Mouse (Mus musculus) ES-E14 (cell line): ENCODE measurements at regions not wholly inside any gene's neighbourhood (a gene's known extent, or its start where the extent isn't known, plus 50 kb on each side); places are given as distances from the start of the nearest gene placed in this dataset.

Experiments
- DNase-seq: peaks from one replicate; pipeline ENCODE4 v3.0.0-alpha.2; 2013; ENCODE audit warnings: low read depth, low spot score
- H3K27ac ChIP-seq: 2 replicates; pipeline ENCODE4 v1.5.1; 2012; ENCODE audit warnings: low read depth, mild to moderate bottlenecking, low read length, moderate library complexity, mixed read lengths; ENCODE audit not compliant: poor library complexity, insufficient read depth, severe bottlenecking
- H3K36me3 ChIP-seq: 2 replicates; pipeline ENCODE4 v1.6.1; 2012; ENCODE audit warnings: mild to moderate bottlenecking, low read length, moderate library complexity, mixed read lengths; ENCODE audit not compliant: control insufficient read depth, poor library complexity, insufficient read depth, severe bottlenecking
- H3K4me1 ChIP-seq, 2 experiments: fragments of 150-350 bp in 1 of 2; sonication (generic) in 1 of 2; 2 replicates each; pipeline ENCODE4 v1.6.1; 2012; ENCODE audit warnings: low read length in 2 of 2, mild to moderate bottlenecking in 1 of 2, mixed read lengths in 1 of 2; ENCODE audit not compliant: control insufficient read depth in 2 of 2, insufficient read depth in 2 of 2, poor library complexity in 1 of 2
- H3K4me3 ChIP-seq, 2 experiments: fragments of 150-350 bp in 1 of 2; sonication (generic) in 1 of 2; 2 replicates each; pipeline ENCODE4 v1.5.1; 2012; ENCODE audit warnings: low read length in 2 of 2, low read depth in 1 of 2, mild to moderate bottlenecking in 1 of 2, mixed read lengths in 1 of 2; ENCODE audit not compliant: insufficient read depth in 1 of 2, poor library complexity in 1 of 2, severe bottlenecking in 1 of 2
- H3K9ac ChIP-seq: 2 replicates; pipeline ENCODE4 v1.6.1; 2012; ENCODE audit warnings: low read depth, mild to moderate bottlenecking, low read length, mixed read lengths; ENCODE audit not compliant: poor library complexity, insufficient read depth, severe bottlenecking
- H3K9me3 ChIP-seq: fragments of 150-350 bp; sonication (generic); 2 replicates; pipeline ENCODE4 v1.6.1; 2012; ENCODE audit warnings: low read depth, mild to moderate bottlenecking, low read length; ENCODE audit not compliant: control insufficient read depth, insufficient read depth
- CHD2 ChIP-seq: IDR thresholded peaks from 2 replicates; pipeline ENCODE4 v1.6.1; 2014; ENCODE audit warnings: mild to moderate bottlenecking, low read depth, low read length, inconsistent platforms
- HCFC1 ChIP-seq: IDR thresholded peaks from 2 replicates; pipeline ENCODE4 v1.6.1; 2012; ENCODE audit warnings: low read length, inconsistent platforms, borderline replicate concordance; ENCODE audit not compliant: insufficient read depth
- MAFK ChIP-seq: IDR thresholded peaks from 2 replicates; pipeline ENCODE4 v1.6.1; 2014; ENCODE audit warnings: mild to moderate bottlenecking, low read depth, low read length, inconsistent platforms; ENCODE audit not compliant: insufficient read depth
- ZC3H11A ChIP-seq: IDR thresholded peaks from 2 replicates; pipeline ENCODE4 v1.6.1; 2012; ENCODE audit warnings: low read depth, mild to moderate bottlenecking, inconsistent platforms, low read length, borderline replicate concordance
- ZNF384 ChIP-seq: IDR thresholded peaks from 2 replicates; pipeline ENCODE4 v1.6.1; 2012; ENCODE audit warnings: low read depth, low read length, inconsistent platforms
- in situ Hi-C, 2 experiments: fragments of 600-800 bp; cut with MboI; formaldehyde crosslinking; loops; one replicate each; pipeline ENCODE4 v1.15.1; 2025; ENCODE audit warnings: low sequenced_read_pairs in 2 of 2, inconsistent platforms in 1 of 2; ENCODE audit not compliant: unreplicated experiment in 2 of 2

DNA sequence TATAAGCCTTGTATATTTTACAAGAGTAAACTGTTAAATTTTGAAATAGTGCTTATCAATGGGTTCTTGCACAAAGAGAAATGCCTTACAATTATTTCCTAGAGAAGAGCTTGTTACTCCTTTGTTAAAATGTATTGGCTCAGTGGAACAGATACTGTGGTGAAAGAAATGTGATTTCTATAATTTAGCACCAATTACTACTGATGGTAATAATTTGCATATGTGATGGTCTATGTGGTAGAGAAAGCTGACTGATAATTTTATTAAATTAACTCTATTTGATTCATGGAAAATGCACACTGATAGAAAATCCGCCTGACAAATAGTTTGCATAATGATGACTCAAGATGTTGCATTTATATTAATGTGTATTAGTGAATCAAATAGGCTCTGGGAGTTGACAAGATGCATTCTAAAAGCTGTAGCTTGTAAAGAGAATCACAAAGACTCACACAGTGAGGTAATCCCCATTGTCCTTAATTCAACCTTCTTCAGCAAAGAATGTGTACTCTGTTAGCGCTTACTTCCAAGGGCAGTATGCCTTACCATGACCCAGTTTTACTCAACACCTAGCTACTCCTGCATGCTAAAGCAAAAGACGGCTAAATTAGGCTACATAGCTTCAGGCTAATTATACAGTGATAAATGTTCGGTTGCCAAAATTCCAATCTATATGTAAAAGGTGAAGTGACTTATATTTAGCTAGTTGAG is 329.8 kb upstream of the Cenpq start:
- in situ Hi-C loops = no loop called here
- Histone ChIP-seq H3K9me3 (no peaks in the 10 kb centered on the region), H3K27ac (no peak overlapping the region), H3K36me3 (no peaks in the 10 kb centered on the region), H3K4me3 (no peak overlapping the region), H3K4me1 (no peaks in the 10 kb centered on the region), H3K9ac (no peak overlapping the region)
- TF ChIP-seq ZC3H11A = no peak
- no peak for TF ChIP-seq ZNF384
- no peak for TF ChIP-seq MAFK
- no peak for TF ChIP-seq CHD2
- no peak for TF ChIP-seq HCFC1
- no peak for DNase-seq

DNA sequence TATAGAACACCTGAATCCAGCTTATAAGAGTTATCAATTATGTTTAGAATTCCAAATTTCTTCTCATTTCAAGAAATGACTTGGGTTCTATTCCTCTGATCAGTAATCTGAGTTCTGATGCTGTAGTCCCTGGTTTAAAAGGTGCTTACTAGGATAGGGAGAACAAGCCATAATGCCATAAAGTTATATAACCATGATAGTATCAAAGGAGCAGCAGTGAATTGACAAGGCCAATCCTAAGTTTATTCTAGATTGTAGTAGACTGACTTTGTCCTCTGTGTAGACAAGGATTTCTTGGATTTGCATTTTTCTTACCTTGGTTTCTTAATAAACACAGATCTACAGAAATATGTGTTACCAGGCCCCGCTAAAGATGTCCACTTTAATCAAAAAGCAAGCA is 326.6 kb upstream of the Cenpq start:
- no peak for TF ChIP-seq MAFK
- TF ChIP-seq ZNF384 = no peak
- TF ChIP-seq CHD2 = no peak
- TF ChIP-seq HCFC1 = no peak
- TF ChIP-seq ZC3H11A = no peak
- Histone ChIP-seq H3K4me1 (no peaks in the 10 kb centered on the region), H3K36me3 (no peaks in the 10 kb centered on the region), H3K27ac (no peak overlapping the region), H3K9me3 (no peaks in the 10 kb centered on the region), H3K9ac (no peak overlapping the region), H3K4me3 (no peak overlapping the region)
- no peak for DNase-seq
- in situ Hi-C loops = no loop called here

DNA sequence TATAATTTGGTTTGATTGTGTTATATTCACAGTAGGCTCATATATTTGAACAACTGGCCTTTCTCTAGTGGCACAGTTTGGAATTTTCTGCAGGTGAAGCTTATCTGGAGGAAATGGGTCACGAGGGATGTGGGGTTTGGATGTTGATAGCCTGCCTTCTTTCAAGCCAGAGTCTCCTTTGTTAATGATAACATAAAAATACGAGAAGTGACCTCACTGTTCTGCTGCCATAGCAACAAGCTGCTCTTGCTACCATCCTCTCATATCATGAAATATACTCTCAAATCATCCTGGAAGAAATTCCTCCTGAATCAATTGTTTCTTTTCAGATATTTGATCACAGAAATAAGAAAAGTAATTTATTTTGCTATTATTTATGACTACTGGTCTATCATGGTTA is 313.6 kb upstream of the Cenpq start:
- H3K4me1 ChIP-seq = no peaks in the 10 kb centered on the region
- DNase-seq = no peak
- peaks cover 3% of the 10 kb centered on the region for H3K9me3 ChIP-seq
- TF ChIP-seq CHD2 (no peak), ZNF384 (no peak)
- no peak overlapping the region for H3K27ac ChIP-seq
- no peak overlapping the region for H3K4me3 ChIP-seq
- H3K36me3 ChIP-seq = no peaks in the 10 kb centered on the region
- no peak overlapping the region for H3K9ac ChIP-seq
- in situ Hi-C loops = no loop called here

DNA sequence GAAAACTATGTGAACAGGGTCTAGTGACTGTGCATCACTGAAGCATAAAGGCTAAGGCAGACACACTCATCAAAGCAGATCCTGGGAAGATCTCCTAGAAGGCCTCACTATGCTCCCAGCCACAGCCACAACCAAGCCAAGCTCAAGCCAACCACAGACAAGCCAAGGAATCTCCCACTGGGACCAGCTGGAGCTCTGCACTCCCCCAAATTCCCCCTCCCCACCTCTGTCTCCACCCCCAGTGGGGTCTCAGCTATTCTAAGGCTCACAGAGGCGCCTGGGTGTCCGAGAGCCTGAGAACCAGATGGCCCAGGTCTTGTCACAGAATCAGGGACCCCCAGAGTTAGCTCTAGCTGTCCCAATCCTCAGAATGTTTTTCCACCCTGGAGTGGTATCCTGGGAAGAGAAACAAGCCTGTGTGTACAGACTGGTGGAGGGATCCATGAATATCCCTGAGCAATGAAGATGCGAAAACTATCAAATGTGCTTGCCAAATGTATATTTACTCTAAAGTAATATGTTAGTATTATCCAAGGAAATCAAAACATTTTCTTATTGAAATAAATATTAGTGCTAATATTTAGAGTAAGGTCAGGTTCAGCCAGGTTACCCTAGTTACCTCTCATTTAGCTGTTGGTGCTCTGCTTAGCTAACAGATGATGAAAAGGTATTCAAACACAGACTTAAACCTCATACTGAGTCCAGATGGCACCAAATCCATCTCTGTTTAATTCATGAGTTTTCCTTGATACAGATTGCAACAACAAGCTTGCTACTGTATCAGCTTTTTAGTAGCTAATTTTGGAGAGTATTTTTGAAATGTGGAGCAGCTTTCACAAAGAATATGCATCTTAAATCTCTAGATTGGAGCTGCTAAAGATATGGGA is 292.5 kb upstream of the Cenpq start:
- in situ Hi-C loops = no loop called here
- TF ChIP-seq ZNF384 (no peak), CHD2 (no peak), ZC3H11A (no peak), HCFC1 (no peak), MAFK (no peak)
- Histone ChIP-seq H3K4me3 (no peak overlapping the region), H3K27ac (no peak overlapping the region), H3K9me3 (no peaks in the 10 kb centered on the region), H3K36me3 (no peaks in the 10 kb centered on the region), H3K9ac (no peak overlapping the region), H3K4me1 (0 out of 4 replicates have a peak, but pooled peaks cover 0 to 2% of the 10 kb centered on the region in 2 experiments)
- no peak for DNase-seq
